Mouse (Mus musculus) hindbrain, embryonic 15.5 days (tissue): Measurements from ENCODE around the gene Cdk2. TPM values are rescaled to one million over a fixed set of nuclear protein-coding genes. Genes with fewer than 3 reads are reported as not detected.
A peak's percentile ranks its signal among the peaks of the same experiment; 100 is the strongest.
"Not testable (repeated sequence)": the region's sequence is repeated elsewhere in the genome, so short reads cannot be mapped to it uniquely, and the experiment has no call there.

ENCODE experiments used
- ATAC-seq: fragments of 200-750 bp; cut with Nextera tagmentation; 2 replicates; pipeline ENCODE4 v1.8.0; 2017; ENCODE audit warnings: low read depth, moderate number of reproducible peaks, moderate TSS enrichment; ENCODE audit not compliant: low FRiP score
- H3K27ac ChIP-seq: fragments of 300-500 bp; sonication (generic); replicated peaks from 2 replicates; pipeline ENCODE4 v1.5.1; 2015; ENCODE audit warnings: mild to moderate bottlenecking, inconsistent platforms
- H3K27me3 ChIP-seq: fragments of 300-500 bp; sonication (generic); 2 replicates; pipeline ENCODE4 v1.6.1; 2015; ENCODE audit warnings: control low read depth, inconsistent platforms
- H3K36me3 ChIP-seq: fragments of 300-500 bp; sonication (generic); 2 replicates; pipeline ENCODE4 v1.6.1; 2015; ENCODE audit warnings: control low read depth, inconsistent platforms
- H3K4me1 ChIP-seq: fragments of 300-500 bp; sonication (generic); replicated peaks from 2 replicates; pipeline ENCODE4 v1.6.1; 2015; ENCODE audit warnings: control low read depth, inconsistent platforms
- H3K4me2 ChIP-seq: fragments of 300-500 bp; sonication (generic); 2 replicates; pipeline ENCODE4 v1.6.1; 2015; ENCODE audit warnings: moderate library complexity, mild to moderate bottlenecking, inconsistent platforms
- H3K4me3 ChIP-seq: fragments of 300-500 bp; sonication (generic); 2 replicates; pipeline ENCODE4 v1.5.1; 2015; ENCODE audit warnings: mild to moderate bottlenecking, inconsistent platforms
- H3K9ac ChIP-seq: fragments of 300-500 bp; sonication (generic); 2 replicates; pipeline ENCODE4 v1.6.1; 2015; ENCODE audit warnings: inconsistent platforms
- H3K9me3 ChIP-seq: fragments of 300-500 bp; sonication (generic); 2 replicates; pipeline ENCODE4 v1.6.1; 2016; ENCODE audit warnings: control low read depth, inconsistent platforms
- WGBS: fragments of 180-500 bp; shearing (Covaris S2); methylation state at CpG from one replicate; pipeline ENCODE4 v1.1.7; 2015; 5-methylcytosine and 5-hydroxymethylcytosine counted together
- polyA plus RNA-seq: library from polyadenylated mRNA; unstranded; fragments of >200 nt; fragmentation: Nextera tagmentation; extraction: Ambion mirVana; gene quantifications from 2 replicates; pipeline ENCODE4 v1.2.1, GENCODE M21; 2015

The Cdk2 gene
- polyA plus RNA-seq, 1 experiment from 2014 or later: 22.4 TPM

DNA sequence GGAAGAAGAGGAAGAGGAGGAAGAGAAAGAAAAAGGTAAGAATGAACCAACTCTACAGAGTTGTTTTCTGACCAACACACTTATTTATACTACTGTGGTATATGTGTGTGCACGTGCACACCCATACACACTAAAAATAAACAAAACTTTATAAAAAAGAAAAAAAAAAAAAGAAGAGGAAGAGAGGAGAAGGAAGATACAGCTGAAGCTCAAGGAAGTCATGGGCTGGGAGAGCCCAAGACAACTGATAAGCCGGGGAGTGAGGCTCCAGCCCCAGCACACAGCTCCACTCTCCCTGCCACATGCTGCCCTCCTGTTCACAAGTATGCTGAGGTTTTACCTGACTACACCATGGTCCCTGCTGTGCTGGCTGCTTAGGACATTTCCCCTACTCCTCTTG lies 35.5 kb upstream of the Cdk2 start:
- 73% methylated on average over 2 of the region's 2 CpGs for WGBS
- H3K4me1 ChIP-seq: peaks cover 19% of the 10 kb centered on the region
- peaks cover 25% of the 10 kb centered on the region for H3K27me3 ChIP-seq
- ATAC-seq: no peak
- H3K9me3 ChIP-seq: no peaks in the 10 kb centered on the region
- no peak overlapping the region for H3K9ac ChIP-seq
- no peak overlapping the region for H3K27ac ChIP-seq
- no peak overlapping the region for H3K4me2 ChIP-seq
- H3K4me3 ChIP-seq: no peak overlapping the region
- no peaks in the 10 kb centered on the region for H3K36me3 ChIP-seq

DNA sequence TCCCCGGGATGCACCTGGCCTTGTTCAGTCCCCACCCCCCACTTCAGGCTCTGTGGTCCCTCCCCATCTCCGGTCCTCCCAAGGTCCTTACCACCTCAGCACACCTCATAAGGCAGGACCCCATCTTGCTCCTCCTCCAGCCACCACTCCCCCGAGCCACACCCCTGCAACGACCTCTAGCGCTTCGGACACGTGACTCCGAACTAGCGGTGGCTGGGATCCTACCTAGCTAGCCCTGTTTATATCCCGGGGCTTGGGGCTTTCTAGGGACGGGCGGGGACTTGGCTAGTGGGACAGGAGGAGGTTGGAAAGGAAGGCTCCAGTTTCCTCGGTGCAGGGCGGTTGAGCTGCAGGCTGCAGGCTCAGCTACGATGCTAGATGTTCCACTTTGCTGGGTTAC lies 32.6 kb upstream of the Cdk2 start:
- Histone ChIP-seq H3K9me3 (no peaks in the 10 kb centered on the region), H3K4me1 (no peaks in the 10 kb centered on the region), H3K4me3 (peak overlapping the region; percentile 18), H3K9ac (no peak overlapping the region), H3K27me3 (peaks cover 13% of the 10 kb centered on the region), H3K36me3 (no peaks in the 10 kb centered on the region), H3K4me2 (peak overlapping the region; percentile 48), H3K27ac (no peak overlapping the region)
- ATAC-seq: no peak
- WGBS: 5% methylated on average over 15 of the region's 15 CpGs

DNA sequence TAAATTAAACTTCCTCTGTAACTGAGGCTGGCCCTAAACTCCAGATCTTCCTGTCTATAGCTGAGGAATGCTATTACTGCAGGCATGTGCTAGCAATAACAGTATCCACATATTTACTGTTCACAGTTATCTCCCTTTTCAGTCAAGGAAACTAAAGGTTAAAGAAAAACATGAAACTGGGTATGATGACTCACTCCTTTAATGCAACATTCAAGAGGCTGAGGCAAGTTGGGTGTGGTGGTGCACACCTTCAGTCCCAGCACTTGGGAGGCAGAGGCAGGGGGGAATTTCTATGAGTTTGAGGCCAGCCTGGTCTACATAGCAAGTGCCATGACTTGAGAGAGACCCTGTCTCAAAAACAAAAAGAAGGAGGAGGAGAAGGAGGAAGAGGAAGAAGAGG lies 27.2 kb upstream of the Cdk2 start:
- Histone ChIP-seq H3K27me3 (no peaks in the 10 kb centered on the region), H3K9me3 (no peaks in the 10 kb centered on the region)
- no peak for ATAC-seq

DNA sequence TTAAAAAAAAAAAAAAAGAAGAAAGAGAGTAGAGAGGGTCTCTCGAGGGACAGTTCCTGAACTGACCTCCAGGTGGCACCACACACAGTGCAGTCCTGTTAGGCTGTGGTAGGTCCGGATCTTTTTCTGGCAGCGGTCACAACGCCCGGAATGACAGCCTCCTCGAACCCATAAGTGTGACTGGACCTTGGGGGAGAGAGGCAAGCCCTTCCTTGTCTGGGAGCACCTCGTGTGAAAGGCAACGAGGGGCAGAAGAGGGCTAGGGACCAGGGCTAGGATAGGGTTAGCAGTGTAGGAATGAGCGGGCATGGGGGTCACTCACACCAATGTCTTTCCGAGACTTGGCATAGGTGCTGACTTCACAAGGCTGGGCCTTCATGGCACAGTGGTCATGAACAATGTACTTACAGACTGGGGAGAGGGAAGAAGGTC lies 26.2 kb upstream of the Cdk2 start:
- no peaks in the 10 kb centered on the region for H3K4me1 ChIP-seq
- no peak overlapping the region for H3K27ac ChIP-seq
- no peak overlapping the region for H3K4me3 ChIP-seq
- no peak overlapping the region for H3K9ac ChIP-seq
- ATAC-seq: no peak
- H3K36me3 ChIP-seq: no peaks in the 10 kb centered on the region
- WGBS: 26% methylated on average over 10 of the region's 10 CpGs
- no peaks in the 10 kb centered on the region for H3K27me3 ChIP-seq
- H3K4me2 ChIP-seq: no peak overlapping the region
- H3K9me3 ChIP-seq: no peaks in the 10 kb centered on the region

More for the DNA sequence above, 27.2 kb upstream of the Cdk2 start:
- Histone ChIP-seq H3K36me3 (no peaks in the 10 kb centered on the region), H3K4me2 (no peak overlapping the region), H3K4me1 (no peaks in the 10 kb centered on the region), H3K9ac (no peak overlapping the region), H3K4me3 (no peak overlapping the region), H3K27ac (no peak overlapping the region)

DNA sequence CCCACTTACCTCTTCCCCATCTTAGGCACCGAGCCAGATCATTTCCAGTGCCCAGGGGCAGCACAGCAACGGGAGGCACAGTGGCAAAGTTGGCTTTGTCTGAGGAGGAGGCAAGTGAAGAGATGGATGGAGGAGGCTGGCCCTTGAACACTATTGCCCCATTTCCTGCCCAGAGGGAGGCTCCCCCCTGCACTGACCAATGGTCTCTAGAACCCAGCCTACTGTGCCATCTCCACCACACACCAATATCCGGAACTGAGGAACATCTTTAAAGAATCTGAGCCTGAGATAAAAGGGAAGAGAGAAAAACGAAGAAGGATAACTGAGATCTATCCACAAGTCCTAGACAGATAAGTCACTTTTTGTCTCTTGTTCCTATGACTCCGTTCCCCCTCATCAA lies 23.2 kb upstream of the Cdk2 start:
- Histone ChIP-seq H3K27ac (no peak overlapping the region), H3K9me3 (no peaks in the 10 kb centered on the region), H3K4me3 (no peak overlapping the region), H3K4me1 (no peaks in the 10 kb centered on the region), H3K27me3 (no peaks in the 10 kb centered on the region), H3K9ac (no peak overlapping the region), H3K4me2 (no peak overlapping the region), H3K36me3 (no peaks in the 10 kb centered on the region)
- ATAC-seq: no peak
- 87% methylated on average over 5 of the region's 5 CpGs for WGBS

DNA sequence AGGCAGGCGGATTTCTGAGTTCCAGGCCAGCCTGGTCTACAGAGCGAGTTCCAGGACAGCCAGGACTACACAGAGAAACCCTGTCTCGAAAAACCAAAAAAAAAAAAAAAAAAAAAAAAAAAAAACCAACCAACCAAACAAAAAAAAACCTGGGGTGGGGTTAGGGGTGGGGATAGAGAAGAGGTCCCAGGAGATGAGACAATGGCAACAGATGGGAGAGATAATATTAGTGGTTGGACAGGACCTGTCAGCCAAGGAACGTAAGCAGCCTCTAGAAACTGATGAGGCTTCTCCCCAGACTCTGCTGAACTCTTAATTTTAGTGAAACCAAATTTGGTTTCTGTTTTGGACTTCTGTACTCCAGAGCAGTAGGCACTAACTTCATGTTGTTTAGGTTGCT lies 20.6 kb upstream of the Cdk2 start:
- not testable (repeated sequence) for H3K9me3 ChIP-seq, H3K27ac ChIP-seq, H3K36me3 ChIP-seq, H3K4me1 ChIP-seq, ATAC-seq, H3K4me2 ChIP-seq, H3K9ac ChIP-seq, H3K4me3 ChIP-seq, H3K27me3 ChIP-seq
- 82% methylated on average over 3 of the region's 4 CpGs for WGBS

DNA sequence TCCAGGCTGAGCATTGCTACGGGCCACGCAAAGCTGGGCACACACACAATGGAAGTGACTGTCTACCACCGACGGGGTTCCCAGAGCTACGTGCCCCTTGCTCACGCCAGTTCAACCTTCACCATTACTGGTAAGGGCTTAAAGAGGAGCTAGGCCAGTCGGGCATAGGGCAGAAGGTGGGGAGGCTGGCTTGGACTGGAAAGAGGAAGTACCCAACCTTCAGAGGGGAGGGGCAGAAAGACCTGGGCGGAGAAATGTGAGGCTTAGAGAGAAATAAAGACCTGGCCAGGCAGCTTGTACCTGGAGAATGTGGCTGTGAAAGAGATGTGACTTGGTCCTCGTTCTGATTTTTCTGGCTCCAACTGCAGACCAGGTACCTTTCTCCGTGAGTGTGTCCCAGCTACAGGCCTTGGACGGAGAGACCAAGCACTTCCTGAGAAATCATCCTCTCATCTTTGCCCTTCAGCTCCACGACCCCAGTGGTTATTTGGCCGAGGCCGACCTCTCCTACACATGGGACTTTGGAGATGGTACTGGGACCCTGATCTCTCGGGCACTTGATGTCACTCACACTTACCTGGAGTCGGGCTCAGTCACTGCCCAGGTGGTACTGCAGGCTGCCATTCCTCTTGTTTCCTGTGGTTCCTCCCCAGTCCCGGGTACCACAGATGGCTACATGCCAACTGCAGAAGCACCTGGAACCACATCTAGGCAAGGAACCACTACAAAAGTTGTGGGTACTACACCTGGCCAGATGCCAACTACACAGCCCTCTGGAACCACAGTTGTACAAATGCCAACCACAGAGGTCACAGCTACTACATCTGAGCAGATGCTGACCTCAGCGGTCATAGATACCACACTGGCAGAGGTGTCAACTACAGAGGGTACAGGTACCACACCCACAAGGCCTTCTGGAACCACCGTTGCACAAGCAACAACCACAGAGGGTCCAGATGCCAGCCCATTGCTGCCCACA lies 11.0 kb upstream of the Cdk2 start:
- H3K27ac ChIP-seq: no peak overlapping the region
- no peak for ATAC-seq
- no peak overlapping the region for H3K4me3 ChIP-seq
- WGBS: 88% methylated on average over 19 of the region's 19 CpGs
- no peak overlapping the region for H3K4me2 ChIP-seq
- no peaks in the 10 kb centered on the region for H3K27me3 ChIP-seq
- no peak overlapping the region for H3K9ac ChIP-seq
- no peaks in the 10 kb centered on the region for H3K9me3 ChIP-seq
- H3K4me1 ChIP-seq: no peaks in the 10 kb centered on the region
- no peaks in the 10 kb centered on the region for H3K36me3 ChIP-seq

DNA sequence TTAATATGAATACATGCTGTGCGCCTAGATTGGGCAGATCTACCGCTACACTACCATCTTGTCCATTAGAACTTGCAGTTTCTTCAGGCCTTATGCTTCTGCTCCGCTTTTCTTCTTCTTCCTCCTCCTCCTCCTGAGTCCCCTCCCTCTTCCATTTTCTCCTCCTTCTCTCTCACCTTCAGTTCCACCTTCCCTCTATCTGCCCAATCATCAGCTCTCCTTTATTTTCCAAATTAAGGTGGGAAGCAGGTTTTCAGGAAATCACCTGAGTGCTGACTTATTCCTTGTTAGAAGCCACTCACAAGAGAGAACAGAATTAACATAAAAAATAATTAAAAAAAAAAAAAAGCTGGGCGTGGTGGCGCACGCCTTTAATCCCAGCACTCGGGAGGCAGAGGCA lies 6.5 kb upstream of the Cdk2 start:
- not testable (repeated sequence) for H3K9ac ChIP-seq, H3K4me1 ChIP-seq, H3K27me3 ChIP-seq, H3K4me3 ChIP-seq, H3K27ac ChIP-seq, ATAC-seq, H3K4me2 ChIP-seq, H3K36me3 ChIP-seq, H3K9me3 ChIP-seq
- WGBS: 98% methylated on average over 7 of the region's 7 CpGs

DNA sequence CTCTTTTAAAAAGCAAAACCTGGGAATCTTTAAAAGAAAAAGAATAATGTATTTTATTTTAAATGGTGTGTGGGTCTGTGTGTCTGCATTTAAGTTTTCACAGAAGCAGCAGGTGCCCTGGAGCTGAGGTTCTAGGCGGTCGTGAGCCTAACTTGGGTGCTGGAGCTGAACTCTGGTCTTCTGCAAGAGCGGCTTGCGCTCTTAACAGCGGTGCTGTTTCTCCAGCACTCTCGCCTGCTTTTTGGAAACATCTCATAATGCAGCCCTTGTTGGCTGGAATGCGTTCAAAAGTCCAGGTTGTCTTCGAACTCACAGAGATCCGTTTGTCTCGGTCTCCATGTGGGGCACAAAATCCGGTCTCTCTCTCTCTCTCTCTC lies 474 bp upstream of the Cdk2 start:
- 11% methylated on average over 11 of the region's 11 CpGs for WGBS
- H3K36me3 ChIP-seq: no peaks in the 10 kb centered on the region
- ATAC-seq: no peak; the same call in 1 of the 2 replicates
- 0 out of 2 replicates have a peak, but pooled peaks cover 3% of the 10 kb centered on the region for H3K27me3 ChIP-seq
- peak overlapping the region; percentile 95 for H3K4me2 ChIP-seq
- H3K27ac ChIP-seq: 0 out of 2 replicates have a peak overlapping the region, but pooled peaks have one; percentile 15
- no peak overlapping the region; the same call in 1 of the 2 replicates for H3K9ac ChIP-seq
- H3K4me1 ChIP-seq: peaks cover 12% of the 10 kb centered on the region
- H3K9me3 ChIP-seq: no peaks in the 10 kb centered on the region
- H3K4me3 ChIP-seq: peak overlapping the region; percentile 73

DNA sequence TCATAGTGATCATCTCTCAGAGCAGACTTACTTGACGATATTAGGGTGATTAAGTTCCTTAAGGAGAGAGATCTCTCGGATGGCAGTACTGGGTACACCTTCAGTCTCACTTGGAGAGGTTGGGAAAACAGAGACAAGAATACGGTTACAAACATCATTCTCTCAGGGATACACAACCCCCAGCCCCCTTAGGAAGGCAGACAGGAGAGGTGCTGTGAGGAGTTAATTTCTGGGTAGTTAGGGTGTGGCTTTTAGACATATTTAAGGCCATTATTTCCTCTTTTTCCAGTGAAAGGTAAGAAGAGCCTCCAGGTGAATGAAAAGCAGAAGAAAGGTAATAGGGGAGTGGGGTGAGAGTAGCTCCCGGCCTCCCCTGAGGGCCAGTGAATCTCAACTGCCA lies 936 bp downstream of the Cdk2 start, which contains the start of gene Pmel:
Gene Pmel (plus strand): TSS at position 301 of the 400 bp plus-strand sequence.
- H3K27ac ChIP-seq: peak within 1 kb of the TSS; percentile 82
- 0 out of 2 replicates have a peak, but pooled peaks cover 3% of the 10 kb centered on the region for H3K27me3 ChIP-seq
- ATAC-seq: no peak
- peaks cover 12% of the 10 kb centered on the region for H3K4me1 ChIP-seq
- H3K9ac ChIP-seq: peak within 1 kb of the TSS; percentile 53
- H3K9me3 ChIP-seq: no peaks in the 10 kb centered on the region
- no peaks in the 10 kb centered on the region for H3K36me3 ChIP-seq
- 30% methylated on average over 4 of the region's 4 CpGs for WGBS
- H3K4me3 ChIP-seq: peak within 1 kb of the TSS; percentile 73
- H3K4me2 ChIP-seq: peak within 1 kb of the TSS; percentile 95

DNA sequence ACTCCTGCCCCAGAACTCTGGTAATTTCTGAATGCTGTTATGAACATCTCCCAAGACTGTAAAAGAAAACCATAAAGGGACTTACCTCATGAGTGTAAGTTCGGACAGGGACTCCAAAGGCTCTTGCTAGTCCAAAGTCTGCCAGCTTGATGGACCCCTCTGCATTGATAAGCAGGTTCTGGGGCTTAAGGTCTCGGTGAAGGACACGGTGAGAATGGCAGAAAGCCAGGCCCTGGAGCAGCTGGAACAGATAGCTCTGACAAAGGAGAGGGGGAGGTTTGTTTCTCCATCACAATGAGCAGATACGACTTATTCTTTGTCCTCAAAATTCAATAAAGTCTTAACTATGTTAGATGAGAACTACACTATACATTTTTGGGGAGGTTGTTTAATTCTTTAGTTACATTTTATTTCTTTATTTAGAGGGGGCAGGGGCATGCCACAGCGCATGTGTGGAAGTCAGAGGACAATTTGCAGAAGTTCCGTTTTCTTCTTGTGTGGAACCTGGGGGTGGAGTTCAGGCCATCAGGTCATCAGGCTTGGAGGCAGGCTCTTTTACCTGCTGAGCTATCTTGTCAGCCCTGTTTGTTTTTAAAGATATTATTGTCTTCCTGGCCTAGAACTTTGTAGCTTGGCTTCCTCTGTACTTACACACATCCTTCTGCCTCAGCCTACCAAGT lies 2.4 kb downstream of the Cdk2 start:
- H3K36me3 ChIP-seq: no peaks in the 10 kb centered on the region
- H3K4me1 ChIP-seq: peaks cover 12% of the 10 kb centered on the region
- H3K27me3 ChIP-seq: 0 out of 2 replicates have a peak, but pooled peaks cover 3% of the 10 kb centered on the region
- ATAC-seq: no peak
- WGBS: 77% methylated on average over 6 of the region's 6 CpGs
- no peak overlapping the region for H3K9ac ChIP-seq
- H3K9me3 ChIP-seq: no peaks in the 10 kb centered on the region
- H3K4me3 ChIP-seq: no peak overlapping the region
- no peak overlapping the region for H3K4me2 ChIP-seq
- H3K27ac ChIP-seq: no peak overlapping the region

DNA sequence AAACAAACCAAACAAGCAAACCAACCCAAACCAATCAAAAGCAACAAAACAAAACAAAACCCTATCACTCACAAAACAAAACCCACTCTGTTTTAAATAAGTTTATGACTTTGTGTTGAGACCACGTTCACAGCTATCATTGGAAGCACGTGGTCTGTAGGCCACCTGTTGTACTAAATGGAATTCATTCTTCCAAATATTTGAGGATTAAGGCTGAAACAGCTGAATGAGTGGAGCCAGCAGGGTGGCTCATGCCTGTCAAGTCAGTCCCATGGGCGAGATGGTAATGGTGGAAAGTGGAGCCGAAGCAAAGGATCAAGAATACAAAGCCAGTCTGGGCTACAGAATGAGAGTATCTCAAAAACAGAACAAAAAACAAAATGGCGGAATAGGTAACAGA lies 4.1 kb downstream of the Cdk2 start:
- no peak overlapping the region for H3K4me3 ChIP-seq
- peaks cover 14% of the 10 kb centered on the region for H3K4me1 ChIP-seq
- H3K36me3 ChIP-seq: no peaks in the 10 kb centered on the region
- H3K4me2 ChIP-seq: no peak overlapping the region
- no peaks in the 10 kb centered on the region for H3K9me3 ChIP-seq
- H3K9ac ChIP-seq: no peak overlapping the region
- H3K27me3 ChIP-seq: no peaks in the 10 kb centered on the region
- WGBS: 91% methylated on average over 5 of the region's 5 CpGs
- ATAC-seq: no peak
- no peak overlapping the region for H3K27ac ChIP-seq
